Mouse (Mus musculus) retina, postnatal 7 days (tissue): ENCODE data around the gene Tmem59l.

Experiments used
- DNase-seq: peaks from one replicate; pipeline ENCODE4 v3.0.0-alpha.2; 2012; ENCODE audit warnings: low read depth, low spot score

The Tmem59l gene

GRCm38 (mm10) chr8:70462516-70462813 lies 24.7 kb downstream of the Tmem59l start:
- no peak for DNase-seq

GRCm38 (mm10) chr8:70461765-70462515 lies 25.2 kb downstream of the Tmem59l start:
- no peak for DNase-seq

GRCm38 (mm10) chr8:70460606-70461005 lies 26.6 kb downstream of the Tmem59l start:
- no peak for DNase-seq

- no peak for DNase-seq
Observed at GRCm38 (mm10) chr8:70460199-70460598, 27.0 kb downstream of the Tmem59l start.

- DNase-seq = no peak
Observed at GRCm38 (mm10) chr8:70459636-70460035, 27.5 kb downstream of the Tmem59l start.

- no peak for DNase-seq
Observed at GRCm38 (mm10) chr8:70458462-70458861, 28.7 kb downstream of the Tmem59l start.

GRCm38 (mm10) chr8:70457882-70458281 lies 29.3 kb downstream of the Tmem59l start:
- DNase-seq = no peak

GRCm38 (mm10) chr8:70456996-70457395 lies 30.2 kb downstream of the Tmem59l start:
- DNase-seq = no peak

- no peak for DNase-seq
Observed at GRCm38 (mm10) chr8:70453852-70454251, 33.3 kb downstream of the Tmem59l start.

- no peak for DNase-seq
Observed at GRCm38 (mm10) chr8:70452196-70452966, 34.8 kb downstream of the Tmem59l start.

GRCm38 (mm10) chr8:70447639-70448420 lies 39.3 kb downstream of the Tmem59l start:
- DNase-seq = no peak

- DNase-seq = no peak
Observed at GRCm38 (mm10) chr8:70445988-70446387, 41.2 kb downstream of the Tmem59l start.

GRCm38 (mm10) chr8:70443326-70443725 lies 43.8 kb downstream of the Tmem59l start:
- DNase-seq = no peak

- DNase-seq = no peak
Observed at GRCm38 (mm10) chr8:70441565-70441964, 45.6 kb downstream of the Tmem59l start.

- DNase-seq = no peak
Observed at GRCm38 (mm10) chr8:70440246-70440645, 46.9 kb downstream of the Tmem59l start.

GRCm38 (mm10) chr8:70439848-70440179 lies 47.3 kb downstream of the Tmem59l start:
- no peak for DNase-seq

- DNase-seq = peak; percentile 96
Observed at GRCm38 (mm10) chr8:70439055-70439847, 47.9 kb downstream of the Tmem59l start, which contains the start of gene Crtc1. Gene Crtc1, minus strand, starts transcription at chr8:70439579.

GRCm38 (mm10) chr8:70438423-70438822 lies 48.7 kb downstream of the Tmem59l start:
- DNase-seq = no peak

- DNase-seq = no peak
Observed at GRCm38 (mm10) chr8:70435156-70435555, 52.0 kb downstream of the Tmem59l start.
